ENCODE assay signal across 29 mouse cellular contexts in genomic region chr12:25367541-25367940, GRCm38 (mm10).
"Had no signal": no experiment of that assay in that cellular context is flagged by ENCODE, and none has a peak within 500 bp of the region (broad histone marks: within the 10 kb centered on the region; RNA-seq: fewer than 3 reads in every experiment).

No protein-coding gene starts in this region.

- H3K27ac ChIP-seq: embryonic facial prominence, embryonic 10.5 days; embryonic facial prominence, embryonic 12.5 days; embryonic facial prominence, embryonic 13.5 days; embryonic facial prominence, embryonic 15.5 days; forebrain, embryonic 10.5 days; forebrain, embryonic 12.5 days; forebrain, embryonic 13.5 days; forebrain, embryonic 15.5 days; gastrocnemius, adult 2 months; heart, adult 2 months had no signal

- H3K9me3 ChIP-seq: embryonic facial prominence, embryonic 10.5 days; embryonic facial prominence, embryonic 12.5 days; embryonic facial prominence, embryonic 13.5 days; embryonic facial prominence, embryonic 15.5 days; forebrain, embryonic 10.5 days; forebrain, embryonic 12.5 days; forebrain, embryonic 13.5 days; forebrain, embryonic 15.5 days had no signal

- DNase-seq: cerebellum, adult 2 months; cerebellum, adult 8-10 months; cerebellum, adult 9-10 months; cerebellum, adult 9-11 months; cerebellum, postnatal 10 days; cerebellum, postnatal 14 days; cerebellum, postnatal 25 days; cerebellum, postnatal 36 days; embryo, embryonic 11 days; forebrain, postnatal 0 days; gastrocnemius, adult 2 months; gastrocnemius, postnatal 10 days; gastrocnemius, postnatal 14 days; gastrocnemius, postnatal 25 days; gastrocnemius, postnatal 36 days; heart, adult 11 months; heart, adult 18-20 months; heart, adult 2 months had no signal

- H3K27me3 ChIP-seq: embryonic facial prominence, embryonic 12.5 days; embryonic facial prominence, embryonic 13.5 days; embryonic facial prominence, embryonic 15.5 days; forebrain, embryonic 12.5 days; forebrain, embryonic 13.5 days; forebrain, embryonic 15.5 days had no signal

- H3K4me2 ChIP-seq: embryonic facial prominence, embryonic 12.5 days; embryonic facial prominence, embryonic 13.5 days; embryonic facial prominence, embryonic 15.5 days; forebrain, embryonic 12.5 days; forebrain, embryonic 13.5 days; forebrain, embryonic 15.5 days had no signal

- ATAC-seq: forebrain, embryonic 13.5 days; forebrain, embryonic 14.5 days; forebrain, embryonic 15.5 days; forebrain, embryonic 16.5 days; forebrain, postnatal 0 days had no signal

- H3K9ac ChIP-seq: embryonic facial prominence, embryonic 12.5 days; embryonic facial prominence, embryonic 13.5 days; embryonic facial prominence, embryonic 15.5 days; forebrain, embryonic 12.5 days; forebrain, embryonic 13.5 days; forebrain, embryonic 15.5 days; forebrain, postnatal 0 days had no signal

- H3K4me3 ChIP-seq: embryonic facial prominence, embryonic 10.5 days; embryonic facial prominence, embryonic 12.5 days; embryonic facial prominence, embryonic 13.5 days; embryonic facial prominence, embryonic 15.5 days; erythroblast, embryonic 14.5 days; forebrain, embryonic 10.5 days; forebrain, embryonic 12.5 days; forebrain, embryonic 13.5 days; forebrain, embryonic 15.5 days; gastrocnemius, adult 2 months; heart, adult 2 months had no signal

- H3K36me3 ChIP-seq: embryonic facial prominence, embryonic 10.5 days; embryonic facial prominence, embryonic 12.5 days; embryonic facial prominence, embryonic 13.5 days; embryonic facial prominence, embryonic 15.5 days; forebrain, embryonic 10.5 days; forebrain, embryonic 12.5 days; forebrain, embryonic 15.5 days had no signal

- H3K4me1 ChIP-seq: embryonic facial prominence, embryonic 12.5 days; embryonic facial prominence, embryonic 15.5 days; forebrain, embryonic 12.5 days; forebrain, embryonic 13.5 days; forebrain, embryonic 15.5 days had no signal
